Mouse (Mus musculus): Measurements from ENCODE around the gene Rhbdf2. TPM values are rescaled to one million over a fixed set of nuclear protein-coding genes. Genes with fewer than 3 reads are reported as not detected.
A peak's percentile ranks its signal among the peaks of the same experiment; 100 is the strongest.
"Not testable (repeated sequence)": the region's sequence is repeated elsewhere in the genome, so short reads cannot be mapped to it uniquely, and the experiment has no call there.

The Rhbdf2 gene
- polyA plus RNA-seq, 1 experiment from 2014 or later = 1.4 TPM

- ATAC-seq (replicated peaks) = no peak
- no peak overlapping the region for H3K9ac ChIP-seq (replicated peaks)
- H3K9me3 ChIP-seq = no peaks in the 10 kb centered on the region
- peaks cover 27% of the 10 kb centered on the region for H3K4me1 ChIP-seq
- no peak overlapping the region for H3K4me2 ChIP-seq (replicated peaks)
- no peaks in the 10 kb centered on the region for H3K27me3 ChIP-seq
- no peaks in the 10 kb centered on the region for H3K36me3 ChIP-seq
- no peak overlapping the region for H3K4me3 ChIP-seq
- no peak overlapping the region for H3K27ac ChIP-seq (replicated peaks)
- WGBS = 71% methylated on average over 11 of the region's 11 CpGs
Observed at GRCm38 (mm10) chr11:116647340-116647991, 20.6 kb upstream of the Rhbdf2 start.

GRCm38 (mm10) chr11:116646771-116647170 lies 20.0 kb upstream of the Rhbdf2 start:
- no peak for ATAC-seq (replicated peaks)
- Histone ChIP-seq H3K27ac (replicated peaks) (no peak overlapping the region), H3K4me1 (peaks cover 25% of the 10 kb centered on the region), H3K27me3 (no peaks in the 10 kb centered on the region), H3K4me3 (no peak overlapping the region), H3K9me3 (no peaks in the 10 kb centered on the region), H3K9ac (replicated peaks) (no peak overlapping the region), H3K4me2 (replicated peaks) (no peak overlapping the region), H3K36me3 (no peaks in the 10 kb centered on the region)
- 90% methylated on average over 7 of the region's 7 CpGs for WGBS

GRCm38 (mm10) chr11:116646136-116646535 lies 19.3 kb upstream of the Rhbdf2 start:
- Histone ChIP-seq H3K9ac (replicated peaks) (no peak overlapping the region), H3K4me1 (peaks cover 19% of the 10 kb centered on the region), H3K36me3 (no peaks in the 10 kb centered on the region), H3K9me3 (no peaks in the 10 kb centered on the region), H3K4me2 (replicated peaks) (no peak overlapping the region), H3K27ac (replicated peaks) (no peak overlapping the region), H3K27me3 (no peaks in the 10 kb centered on the region), H3K4me3 (no peak overlapping the region)
- no peak for ATAC-seq (replicated peaks)
- 75% methylated on average over 11 of the region's 11 CpGs for WGBS

- no peaks in the 10 kb centered on the region for H3K9me3 ChIP-seq
- ATAC-seq (replicated peaks) = no peak
- H3K4me3 ChIP-seq = no peak overlapping the region
- H3K4me1 ChIP-seq = peaks cover 16% of the 10 kb centered on the region
- WGBS = 77% methylated on average over 8 of the region's 8 CpGs
- no peaks in the 10 kb centered on the region for H3K27me3 ChIP-seq
- no peak overlapping the region for H3K9ac ChIP-seq (replicated peaks)
- no peak overlapping the region for H3K4me2 ChIP-seq (replicated peaks)
- no peaks in the 10 kb centered on the region for H3K36me3 ChIP-seq
- H3K27ac ChIP-seq (replicated peaks) = no peak overlapping the region
Observed at GRCm38 (mm10) chr11:116645446-116646110, 18.8 kb upstream of the Rhbdf2 start.

GRCm38 (mm10) chr11:116644225-116645112 lies 17.6 kb upstream of the Rhbdf2 start:
- Histone ChIP-seq H3K36me3 (no peaks in the 10 kb centered on the region), H3K9ac (replicated peaks) (0 out of 2 replicates have a peak overlapping the region, but pooled peaks have one; percentile 49), H3K4me3 (0 out of 2 replicates have a peak overlapping the region, but pooled peaks have one; percentile 33), H3K27me3 (no peaks in the 10 kb centered on the region), H3K9me3 (no peaks in the 10 kb centered on the region), H3K4me1 (peaks cover 16% of the 10 kb centered on the region), H3K4me2 (replicated peaks) (peak overlapping the region; percentile 57; the same call in 1 of the 2 replicates), H3K27ac (replicated peaks) (peak overlapping the region; percentile 40; the same call in 1 of the 2 replicates)
- 51% methylated on average over 21 of the region's 21 CpGs for WGBS
- ATAC-seq (replicated peaks) = no peak

GRCm38 (mm10) chr11:116643579-116644224 lies 16.9 kb upstream of the Rhbdf2 start:
- H3K9me3 ChIP-seq = no peaks in the 10 kb centered on the region
- H3K4me1 ChIP-seq = peaks cover 16% of the 10 kb centered on the region
- no peaks in the 10 kb centered on the region for H3K36me3 ChIP-seq
- H3K4me3 ChIP-seq = peak overlapping the region; percentile 33
- H3K27ac ChIP-seq (replicated peaks) = peak overlapping the region; percentile 40
- 7% methylated on average over 19 of the region's 19 CpGs for WGBS
- H3K27me3 ChIP-seq = no peaks in the 10 kb centered on the region
- peak overlapping the region; percentile 49 for H3K9ac ChIP-seq (replicated peaks)
- ATAC-seq (replicated peaks) = peak; percentile 32
- peak overlapping the region; percentile 57 for H3K4me2 ChIP-seq (replicated peaks)

GRCm38 (mm10) chr11:116642681-116643578 lies 16.1 kb upstream of the Rhbdf2 start:
- peaks cover 16% of the 10 kb centered on the region for H3K4me1 ChIP-seq
- H3K27ac ChIP-seq (replicated peaks) = peak overlapping the region; percentile 27; the same call in 1 of the 2 replicates
- H3K36me3 ChIP-seq = no peaks in the 10 kb centered on the region
- ATAC-seq (replicated peaks) = peak; percentile 88
- H3K9ac ChIP-seq (replicated peaks) = peak overlapping the region; percentile 49
- no peaks in the 10 kb centered on the region for H3K9me3 ChIP-seq
- H3K4me3 ChIP-seq = peak overlapping the region; percentile 33
- no peaks in the 10 kb centered on the region for H3K27me3 ChIP-seq
- WGBS = 38% methylated on average over 14 of the region's 14 CpGs
- peak overlapping the region; percentile 57 for H3K4me2 ChIP-seq (replicated peaks)

- no peak overlapping the region for H3K27ac ChIP-seq (replicated peaks)
- H3K4me1 ChIP-seq = peaks cover 16% of the 10 kb centered on the region
- H3K27me3 ChIP-seq = no peaks in the 10 kb centered on the region
- no peaks in the 10 kb centered on the region for H3K9me3 ChIP-seq
- H3K4me3 ChIP-seq = no peak overlapping the region
- H3K9ac ChIP-seq (replicated peaks) = no peak overlapping the region
- ATAC-seq (replicated peaks) = no peak
- H3K4me2 ChIP-seq (replicated peaks) = no peak overlapping the region
- no peaks in the 10 kb centered on the region for H3K36me3 ChIP-seq
- 65% methylated on average over 3 of the region's 3 CpGs for WGBS
Observed at GRCm38 (mm10) chr11:116641731-116642130, 14.9 kb upstream of the Rhbdf2 start.

- Histone ChIP-seq H3K4me1 (peaks cover 16% of the 10 kb centered on the region), H3K27ac (replicated peaks) (no peak overlapping the region), H3K4me3 (no peak overlapping the region), H3K9ac (replicated peaks) (no peak overlapping the region), H3K4me2 (replicated peaks) (no peak overlapping the region), H3K36me3 (no peaks in the 10 kb centered on the region), H3K9me3 (no peaks in the 10 kb centered on the region), H3K27me3 (no peaks in the 10 kb centered on the region)
- WGBS = 48% methylated on average over 5 of the region's 5 CpGs
- no peak for ATAC-seq (replicated peaks)
Observed at GRCm38 (mm10) chr11:116641168-116641567, 14.3 kb upstream of the Rhbdf2 start.

GRCm38 (mm10) chr11:116636607-116637006 lies 9.8 kb upstream of the Rhbdf2 start:
- not testable (repeated sequence) for ATAC-seq (replicated peaks); H3K9me3 ChIP-seq; H3K27ac ChIP-seq (replicated peaks); H3K4me1 ChIP-seq; H3K9ac ChIP-seq (replicated peaks); H3K4me2 ChIP-seq (replicated peaks); H3K4me3 ChIP-seq; H3K27me3 ChIP-seq; H3K36me3 ChIP-seq
- 75% methylated on average over 8 of the region's 8 CpGs for WGBS

- peaks cover 7% of the 10 kb centered on the region for H3K4me1 ChIP-seq
- ATAC-seq (replicated peaks) = no peak
- no peak overlapping the region for H3K27ac ChIP-seq (replicated peaks)
- H3K27me3 ChIP-seq = no peaks in the 10 kb centered on the region
- WGBS = 63% methylated on average over 10 of the region's 10 CpGs
- H3K4me3 ChIP-seq = no peak overlapping the region
- no peaks in the 10 kb centered on the region for H3K36me3 ChIP-seq
- no peak overlapping the region for H3K9ac ChIP-seq (replicated peaks)
- H3K9me3 ChIP-seq = no peaks in the 10 kb centered on the region
- no peak overlapping the region for H3K4me2 ChIP-seq (replicated peaks)
Observed at GRCm38 (mm10) chr11:116632962-116633361, 6.1 kb upstream of the Rhbdf2 start.
